Mouse (Mus musculus) cerebellum, postnatal 25 days (tissue): Measurements from ENCODE around the gene Map4k3.
"Not testable (repeated sequence)": the region's sequence is repeated elsewhere in the genome, so short reads cannot be mapped to it uniquely, and the experiment has no call there.

Experiments used
- DNase-seq, 2 experiments: peaks; one replicate each; pipeline ENCODE4 v3.0.0; 2021; ENCODE audit warnings: mixed read lengths in 2 of 2

Map4k3 gene

DNA sequence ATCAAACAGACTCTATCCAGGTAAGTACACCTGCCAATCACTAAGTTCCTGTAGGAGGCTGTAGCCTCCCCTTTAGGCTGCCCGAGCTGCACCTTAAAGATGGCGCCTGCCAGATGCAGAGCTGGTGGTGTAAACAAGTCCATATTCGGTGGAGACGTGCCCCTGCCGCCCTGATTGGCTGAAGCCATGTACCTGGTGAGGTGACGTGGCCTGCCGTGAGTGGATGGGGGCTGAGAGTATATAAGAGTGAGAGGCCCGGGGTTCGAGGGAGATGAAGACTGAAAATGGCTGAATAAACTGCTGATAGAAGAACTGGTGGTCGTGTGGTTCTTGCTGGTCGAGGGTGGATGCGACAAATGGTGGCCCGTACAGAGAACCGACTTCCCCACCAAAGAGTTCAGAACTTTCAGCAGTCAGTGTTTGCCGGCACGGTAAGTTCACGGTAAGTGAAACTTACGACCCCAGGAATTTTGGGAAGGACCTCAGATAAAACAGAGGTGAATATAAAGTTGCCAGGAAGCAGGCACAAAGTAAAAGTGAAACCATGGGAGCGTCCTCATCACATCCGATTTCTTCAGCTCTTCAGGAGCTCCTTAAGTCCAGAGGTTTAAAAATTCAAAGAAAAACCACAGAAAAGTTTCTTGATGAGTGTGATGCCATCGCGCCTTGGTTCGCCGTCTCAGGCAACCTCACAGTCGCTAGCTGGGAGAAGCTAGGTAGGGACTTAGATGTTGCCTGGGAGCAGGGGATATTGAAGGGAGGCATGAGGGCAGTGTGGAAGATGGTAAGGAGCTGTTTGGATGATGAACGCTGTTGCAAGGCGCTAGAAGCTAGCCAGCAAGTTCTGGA is 164.3 kb downstream of the Map4k3 start:
- DNase-seq: not testable (repeated sequence)

GRCm38 (mm10) chr17:80562792-80563191 is 165.5 kb downstream of the Map4k3 start:
- DNase-seq: no peak

GRCm38 (mm10) chr17:80560669-80561401 is 167.4 kb downstream of the Map4k3 start:
- DNase-seq: peak; percentile 79 to 89

GRCm38 (mm10) chr17:80559745-80560144 is 168.5 kb downstream of the Map4k3 start:
- no peak for DNase-seq

DNA sequence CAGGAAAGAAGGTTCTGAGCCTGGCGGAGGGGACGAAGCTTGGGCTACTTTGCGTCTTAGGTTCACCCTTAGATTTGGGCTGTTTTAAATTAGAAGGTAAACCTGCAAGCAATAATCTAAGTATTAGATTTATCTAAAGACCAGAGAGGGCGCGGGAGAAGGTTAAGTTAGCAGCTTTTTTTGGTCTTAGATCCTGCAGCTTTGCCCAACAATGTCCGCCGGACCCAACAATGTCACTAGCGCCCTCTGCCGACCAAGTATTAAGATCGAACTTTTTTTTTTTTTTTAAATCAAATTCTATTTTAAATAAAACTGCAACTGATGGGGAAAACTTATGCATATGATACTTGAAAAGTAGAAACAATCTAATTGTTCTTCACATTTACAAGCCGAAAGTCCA is 169.2 kb downstream of the Map4k3 start:
- peak; percentile 37 to 75 for DNase-seq

DNA sequence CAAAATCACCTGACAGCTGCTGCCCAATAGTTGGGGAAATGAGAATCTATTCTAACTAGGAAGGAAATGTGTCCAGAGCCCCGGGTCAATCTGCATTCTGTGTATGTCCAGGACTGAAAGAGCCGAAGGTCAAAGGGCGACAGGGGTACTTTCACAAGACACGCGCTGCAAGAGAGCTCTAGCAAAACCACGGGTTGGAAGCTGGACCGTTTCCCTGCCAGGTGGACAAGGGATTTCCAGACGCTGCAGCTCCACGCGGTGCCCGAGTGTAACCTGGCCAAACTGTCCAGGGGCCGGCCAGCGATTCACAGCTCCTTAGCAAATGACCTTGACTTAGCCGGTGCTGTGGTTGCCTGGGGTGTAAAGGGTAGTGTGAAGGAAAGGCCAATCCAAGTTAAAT is 169.7 kb downstream of the Map4k3 start:
- no peak for DNase-seq

DNA sequence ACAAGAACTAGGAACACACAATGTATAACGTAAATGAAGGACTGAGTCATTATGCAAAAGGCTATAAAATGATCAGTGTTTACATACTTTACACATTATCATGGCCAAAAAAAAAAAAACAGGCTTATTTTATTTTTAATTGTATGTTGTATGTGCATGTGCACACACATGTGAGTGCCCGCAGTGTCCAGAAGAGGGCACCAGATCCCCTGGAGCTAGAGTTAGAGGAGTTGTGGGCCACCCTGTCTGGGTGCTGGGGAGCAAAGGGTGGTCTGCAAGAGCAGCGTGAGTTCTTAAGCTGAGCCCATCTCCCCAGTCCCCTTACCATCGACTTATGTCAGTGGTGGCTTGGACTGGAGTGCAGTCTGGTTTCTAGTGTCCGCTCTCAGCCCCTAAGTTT is 170.8 kb downstream of the Map4k3 start:
- no peak for DNase-seq

DNA sequence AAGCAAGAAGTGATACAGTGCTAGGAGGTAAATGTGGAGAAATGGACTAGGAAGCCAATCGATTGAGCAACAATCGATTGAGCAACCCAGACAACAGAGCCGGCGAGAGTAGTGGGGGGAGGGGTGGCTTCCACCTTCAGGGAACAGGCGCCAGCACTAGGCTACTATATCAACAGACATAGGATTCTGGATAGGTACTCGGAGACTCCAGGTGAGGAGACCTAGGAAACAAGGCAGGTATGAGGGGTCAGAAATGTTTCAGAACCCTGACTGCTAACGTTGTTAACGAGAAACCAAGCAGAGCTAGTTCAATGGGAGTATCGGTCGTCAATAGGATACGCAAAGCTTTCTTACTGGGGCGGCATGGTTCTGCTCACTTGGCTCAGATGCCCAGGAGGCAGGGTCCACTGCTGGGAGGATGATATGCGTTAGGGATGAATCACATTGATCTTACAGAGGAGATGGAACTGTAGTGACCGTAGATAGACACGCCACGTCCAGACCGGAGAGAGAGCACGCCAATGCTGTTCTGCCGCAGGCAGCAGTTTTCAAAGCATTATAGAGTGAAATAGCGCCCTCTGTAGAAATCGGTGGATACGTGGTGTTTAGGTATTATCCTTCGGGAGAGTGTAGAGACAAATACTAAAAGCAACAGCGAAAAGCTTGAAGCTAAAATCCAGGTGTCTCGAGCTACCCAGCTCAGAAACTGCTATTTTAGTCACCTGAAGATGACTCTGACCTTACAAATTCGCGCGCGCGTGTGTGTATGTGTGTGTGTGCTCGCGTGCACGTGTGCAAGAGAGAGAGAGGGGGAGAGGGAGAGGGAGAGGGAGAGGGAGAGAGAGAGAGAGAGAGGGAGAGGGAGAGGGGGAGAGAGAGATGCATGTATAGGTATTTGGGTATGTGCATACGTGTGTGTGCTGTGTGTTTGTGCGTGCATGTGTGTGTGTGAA is 174.7 kb downstream of the Map4k3 start:
- peak; percentile 84 to 92 for DNase-seq

GRCm38 (mm10) chr17:80552653-80553052 is 175.6 kb downstream of the Map4k3 start:
- no peak for DNase-seq

GRCm38 (mm10) chr17:80550981-80551380 is 177.3 kb downstream of the Map4k3 start:
- DNase-seq: peak in 1 of 2 experiments; percentile 1

- no peak for DNase-seq
Measured at GRCm38 (mm10) chr17:80546846-80547245, 181.4 kb downstream of the Map4k3 start.

DNA sequence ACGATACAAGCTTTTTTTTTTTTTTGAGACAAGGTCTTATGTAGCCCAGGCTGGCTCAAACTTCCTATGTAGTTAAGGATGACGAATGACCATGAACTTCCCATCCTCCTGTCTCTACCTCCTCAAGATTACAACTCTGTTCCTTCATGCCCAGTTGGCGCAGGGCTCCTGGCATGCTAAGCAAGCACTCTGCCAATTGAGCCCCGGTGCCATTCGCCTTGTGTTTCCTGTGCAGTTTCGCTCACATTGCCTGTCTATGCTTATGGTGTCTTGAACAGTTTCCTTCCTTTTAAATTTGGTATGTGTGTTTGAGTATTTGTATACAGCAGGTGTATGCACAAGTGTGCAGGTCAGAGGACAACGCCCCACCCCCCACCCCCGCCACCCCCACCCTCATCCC is 182.1 kb downstream of the Map4k3 start:
- DNase-seq: peak in 1 of 2 experiments; percentile 2

DNA sequence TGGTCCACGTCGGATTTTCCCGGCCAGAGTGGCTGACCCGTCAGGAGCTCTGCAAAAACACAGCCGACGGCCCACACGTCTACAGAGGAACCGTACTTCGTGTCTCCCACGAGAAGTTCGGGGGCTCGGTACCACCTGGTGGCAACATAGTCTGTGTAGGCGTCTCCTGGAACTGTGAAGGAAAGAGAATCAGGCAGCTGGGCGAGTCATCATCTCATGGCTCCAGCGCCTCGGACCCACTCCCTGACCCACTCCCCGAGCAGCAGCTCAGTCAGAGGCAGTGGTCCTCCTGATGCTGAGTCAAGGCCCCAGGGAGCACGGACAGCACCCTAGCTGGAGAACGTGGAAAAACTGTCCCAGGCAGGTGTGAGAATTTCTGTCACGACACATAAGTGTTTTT is 184.6 kb downstream of the Map4k3 start:
- no peak for DNase-seq

- DNase-seq: no peak
Measured at GRCm38 (mm10) chr17:80537136-80537535, 191.1 kb downstream of the Map4k3 start.

DNA sequence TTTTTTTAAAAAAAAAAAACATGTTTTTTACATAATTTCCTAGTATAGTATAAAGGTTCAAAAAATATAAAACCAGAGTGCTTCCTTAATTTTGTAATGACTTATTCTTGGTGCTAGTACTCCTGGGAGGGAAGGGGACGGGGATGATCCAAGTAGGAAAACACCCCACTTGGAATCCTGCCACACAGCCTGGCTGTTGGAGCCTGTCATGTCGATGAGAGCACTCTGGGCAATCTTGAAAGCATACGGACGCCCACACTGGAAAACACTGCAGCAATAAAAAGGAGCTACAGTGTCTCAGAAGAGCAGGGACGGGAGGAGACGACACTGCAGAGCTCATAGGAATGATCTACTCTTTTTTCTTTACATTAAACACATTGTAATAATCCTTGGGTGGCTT is 192.7 kb downstream of the Map4k3 start:
- no peak for DNase-seq

GRCm38 (mm10) chr17:80531351-80531750 is 196.9 kb downstream of the Map4k3 start:
- not testable (repeated sequence) for DNase-seq
